ENCODE assay signal across 9 mouse cellular contexts in the genomic region with DNA sequence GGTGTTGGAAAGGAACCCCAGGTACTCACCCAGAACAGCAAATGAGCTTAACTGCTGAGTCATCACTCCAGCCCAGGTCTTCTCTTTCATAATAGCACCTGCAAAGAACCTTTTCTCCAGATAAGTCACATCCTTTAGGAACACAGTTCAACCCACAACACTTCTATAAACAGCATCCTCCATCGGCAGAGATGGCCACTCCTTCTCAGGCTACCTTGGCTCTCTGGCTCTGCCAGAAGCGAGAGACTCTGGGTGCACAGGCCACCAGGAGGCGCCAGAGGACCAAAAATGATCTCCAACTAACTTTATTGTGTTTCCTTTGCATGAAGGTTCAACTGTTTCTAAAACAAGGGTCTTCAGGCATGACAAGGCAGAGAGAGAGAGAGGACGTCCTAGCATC. TPM values are rescaled to one million over a fixed set of nuclear protein-coding genes. Genes with fewer than 3 reads are reported as not detected.
A peak's percentile ranks its signal among the peaks of the same experiment; 100 is the strongest.
DNase-seq lines count a peak whose midpoint lies in the region; ATAC-seq and TF ChIP-seq lines count a peak whose summit lies in the region.
"Had no signal": no experiment of that assay in that cellular context is flagged by ENCODE, and none has a peak within 500 bp of the region (broad histone marks: within the 10 kb centered on the region; RNA-seq: fewer than 3 reads in every experiment).

No protein-coding gene starts in this region.

- TF ChIP-seq POLR2A in testis, adult 2 months (IDR thresholded peaks at IDR 0.05; ENCODE audit: control insufficient read depth, low read depth, low read length), result no peak

- H3K36me3 ChIP-seq in midbrain, embryonic 10.5 days, result no peaks in the 10 kb centered on the region
- H3K36me3 ChIP-seq in midbrain, embryonic 15.5 days (replicated peaks), result no peaks in the 10 kb centered on the region
- no peaks in the 10 kb centered on the region for H3K36me3 ChIP-seq in intestine, postnatal 0 days (ENCODE audit: control insufficient read depth, insufficient read depth)
- H3K36me3 ChIP-seq in limb, embryonic 10.5 days, result no peaks in the 10 kb centered on the region
- no peaks in the 10 kb centered on the region for H3K36me3 ChIP-seq in neural tube, embryonic 11.5 days (ENCODE audit: control insufficient read depth, insufficient read depth, low read length)
- H3K36me3 ChIP-seq in testis, adult 2 months (ENCODE audit: control insufficient read depth, insufficient read depth, low read length), result no peaks in the 10 kb centered on the region
- H3K36me3 ChIP-seq: embryonic facial prominence, embryonic 12.5 days had no signal

- H3K9me3 ChIP-seq in midbrain, embryonic 10.5 days (replicated peaks), result no peaks in the 10 kb centered on the region
- H3K9me3 ChIP-seq in midbrain, embryonic 15.5 days, result no peaks in the 10 kb centered on the region
- H3K9me3 ChIP-seq in intestine, postnatal 0 days (ENCODE audit: control insufficient read depth), result no peaks in the 10 kb centered on the region
- no peaks in the 10 kb centered on the region for H3K9me3 ChIP-seq in limb, embryonic 10.5 days (replicated peaks)
- no peaks in the 10 kb centered on the region for H3K9me3 ChIP-seq in neural tube, embryonic 11.5 days (ENCODE audit: control insufficient read depth, low read length)
- H3K9me3 ChIP-seq: embryonic facial prominence, embryonic 12.5 days had no signal

- 3% methylated on average over 4 of the region's 4 CpGs for WGBS in midbrain, embryonic 10.5 days
- 0% methylated on average over 4 of the region's 4 CpGs for WGBS in midbrain, embryonic 15.5 days
- WGBS in intestine, postnatal 0 days, result 3% methylated on average over 4 of the region's 4 CpGs
- WGBS in limb, embryonic 10.5 days, result 3% methylated on average over 4 of the region's 4 CpGs
- WGBS in neural tube, embryonic 11.5 days, result 1% methylated on average over 4 of the region's 4 CpGs

- no peak overlapping the region for H3K4me3 ChIP-seq in midbrain, embryonic 10.5 days
- no peak overlapping the region for H3K4me3 ChIP-seq in midbrain, embryonic 15.5 days
- no peak overlapping the region for H3K4me3 ChIP-seq in intestine, postnatal 0 days (ENCODE audit: low read depth, low read length)
- no peak overlapping the region for H3K4me3 ChIP-seq in limb, embryonic 10.5 days
- H3K4me3 ChIP-seq in neural tube, embryonic 11.5 days (ENCODE audit: low read depth, low read length), result no peak overlapping the region
- no peak overlapping the region for H3K4me3 ChIP-seq in testis, adult 2 months (ENCODE audit: control insufficient read depth, low read depth, low read length)
- H3K4me3 ChIP-seq: embryonic facial prominence, embryonic 12.5 days had no signal

- H3K9ac ChIP-seq in midbrain, embryonic 15.5 days, result no peak overlapping the region
- H3K9ac ChIP-seq in intestine, postnatal 0 days (ENCODE audit: low read depth, low read length), result no peak overlapping the region
- H3K9ac ChIP-seq in neural tube, embryonic 11.5 days (ENCODE audit: low read length), result no peak overlapping the region
- H3K9ac ChIP-seq: embryonic facial prominence, embryonic 12.5 days had no signal

- no peak overlapping the region for H3K4me2 ChIP-seq in midbrain, embryonic 15.5 days
- H3K4me2 ChIP-seq in intestine, postnatal 0 days (replicated peaks; ENCODE audit: low read depth), result no peak overlapping the region
- no peak overlapping the region for H3K4me2 ChIP-seq in neural tube, embryonic 11.5 days (ENCODE audit: low read depth)
- H3K4me2 ChIP-seq: embryonic facial prominence, embryonic 12.5 days had no signal

- ATAC-seq in midbrain, embryonic 15.5 days (replicated peaks), result no peak
- ATAC-seq in intestine, postnatal 0 days, result no peak
- no peak for ATAC-seq in neural tube, embryonic 11.5 days (ENCODE audit: insufficient read depth, low FRiP score, low TSS enrichment)

- peak overlapping the region; percentile 88; the same call in 1 of the 2 replicates for H3K27ac ChIP-seq in midbrain, embryonic 10.5 days (replicated peaks)
- H3K27ac ChIP-seq in midbrain, embryonic 15.5 days, result no peak overlapping the region
- H3K27ac ChIP-seq in intestine, postnatal 0 days (ENCODE audit: low read depth, low read length), result no peak overlapping the region
- no peak overlapping the region for H3K27ac ChIP-seq in limb, embryonic 10.5 days
- H3K27ac ChIP-seq in neural tube, embryonic 11.5 days (ENCODE audit: low read depth, low read length), result no peak overlapping the region
- H3K27ac ChIP-seq in testis, adult 2 months (ENCODE audit: control insufficient read depth, insufficient read depth, low read depth, low read length), result no peak overlapping the region
- H3K27ac ChIP-seq: embryonic facial prominence, embryonic 12.5 days had no signal

- peak; percentile 90 for DNase-seq in midbrain, embryonic 10.5 days (ENCODE audit: low spot score)
- DNase-seq in cerebellum, adult 9-10 months, result peak; percentile 96
- DNase-seq in frontal cortex, postnatal 14 days (ENCODE audit: low spot score in 2 of 2), result peak; percentile 71 to 87
- peak; percentile 96 for DNase-seq in limb, embryonic 10.5 days (ENCODE audit: low spot score)
- peak; percentile 89 for DNase-seq in neural tube, embryonic 11.5 days (ENCODE audit: low spot score)

- peaks cover 36% of the 10 kb centered on the region for H3K4me1 ChIP-seq in midbrain, embryonic 10.5 days
- H3K4me1 ChIP-seq in midbrain, embryonic 15.5 days, result no peaks in the 10 kb centered on the region
- 0 out of 2 replicates have a peak, but pooled peaks cover under 1% of the 10 kb centered on the region for H3K4me1 ChIP-seq in intestine, postnatal 0 days (replicated peaks; ENCODE audit: control insufficient read depth, insufficient read depth, low read length)
- peaks cover 22% of the 10 kb centered on the region for H3K4me1 ChIP-seq in limb, embryonic 10.5 days
- 0 out of 2 replicates have a peak, but pooled peaks cover 3% of the 10 kb centered on the region for H3K4me1 ChIP-seq in neural tube, embryonic 11.5 days (ENCODE audit: control insufficient read depth, insufficient read depth, low read length)
- H3K4me1 ChIP-seq in testis, adult 2 months (ENCODE audit: control insufficient read depth, insufficient read depth, low read length), result peaks cover 7% of the 10 kb centered on the region

- TF ChIP-seq CTCF in intestine, postnatal 0 days (IDR thresholded peaks at IDR 0.05; ENCODE audit: low read depth), result peak; percentile 93
- TF ChIP-seq CTCF in testis, adult 2 months (IDR thresholded peaks at IDR 0.05; ENCODE audit: control insufficient read depth, insufficient read depth, insufficient replicate concordance, low read depth, low read length), result peak; percentile 81

- peaks cover 32% of the 10 kb centered on the region for H3K27me3 ChIP-seq in midbrain, embryonic 10.5 days (ENCODE audit: low read depth, poor library complexity, severe bottlenecking)
- peaks cover 6% of the 10 kb centered on the region; the same call in 1 of the 2 replicates for H3K27me3 ChIP-seq in midbrain, embryonic 15.5 days (replicated peaks)
- H3K27me3 ChIP-seq in intestine, postnatal 0 days (replicated peaks; ENCODE audit: control insufficient read depth, insufficient read depth, low read length), result no peaks in the 10 kb centered on the region
- peaks cover 20% of the 10 kb centered on the region for H3K27me3 ChIP-seq in limb, embryonic 10.5 days (ENCODE audit: low read depth, poor library complexity, severe bottlenecking)
- H3K27me3 ChIP-seq in neural tube, embryonic 11.5 days (ENCODE audit: control insufficient read depth, insufficient read depth, low read length), result no peaks in the 10 kb centered on the region
- no peaks in the 10 kb centered on the region for H3K27me3 ChIP-seq in testis, adult 2 months (ENCODE audit: control insufficient read depth, insufficient read depth, low read length)
- H3K27me3 ChIP-seq: embryonic facial prominence, embryonic 12.5 days had no signal

RNA-seq across cellular contexts. Expression of gene Rab4a, which starts 15.8 kb away (rescaled TPM):
- polyA plus RNA-seq in midbrain, embryonic 10.5 days (2016; fragmentation: Nextera tagmentation; extraction: Ambion mirVana), result 67.6 and 71.0 TPM in 2 replicates
- polyA plus RNA-seq in midbrain, embryonic 15.5 days (2015; fragmentation: Nextera tagmentation; extraction: Ambion mirVana), result 73.5 and 76.3 TPM in 2 replicates
- polyA plus RNA-seq in intestine, postnatal 0 days (2015; fragmentation: Nextera tagmentation; extraction: Ambion mirVana), result 104 TPM in 2 replicates
- polyA plus RNA-seq in limb, embryonic 10.5 days (2016; fragmentation: Nextera tagmentation; extraction: Ambion mirVana), result 58.2 and 61.8 TPM in 2 replicates
- polyA plus RNA-seq in neural tube, embryonic 11.5 days (2014; fragmentation: Nextera tagmentation; extraction: Ambion mirVana), result 66.1 and 71.4 TPM in 2 replicates
- polyA plus RNA-seq in testis, adult 2 months (2012; rRNA removed), result 5.3 and 8.9 TPM in 2 replicates
